Mouse (Mus musculus): Measurements from ENCODE around the gene Gpc6. TPM values are rescaled to one million over a fixed set of nuclear protein-coding genes. Genes with fewer than 3 reads are reported as not detected.
A peak's percentile ranks its signal among the peaks of the same experiment; 100 is the strongest.

Gene Gpc6
- polyA plus RNA-seq, 1 experiment from 2014 or later: 24.6 TPM

GRCm38 (mm10) chr14:117784960-117785359 lies 859.8 kb downstream of the Gpc6 start:
- WGBS: 63% methylated on average over 9 of the region's 9 CpGs
- H3K4me3 ChIP-seq (replicated peaks): no peak overlapping the region
- H3K9ac ChIP-seq (replicated peaks): no peak overlapping the region
- no peak overlapping the region for H3K4me2 ChIP-seq
- 0 out of 2 replicates have a peak, but pooled peaks have one; percentile 51 for ATAC-seq (ENCODE audit: low FRiP score)
- H3K4me1 ChIP-seq: peaks cover 23% of the 10 kb centered on the region
- no peak overlapping the region for H3K27ac ChIP-seq (replicated peaks)
- H3K27me3 ChIP-seq (replicated peaks): no peaks in the 10 kb centered on the region
- no peaks in the 10 kb centered on the region for H3K9me3 ChIP-seq (replicated peaks)
- no peaks in the 10 kb centered on the region for H3K36me3 ChIP-seq

GRCm38 (mm10) chr14:117785507-117786085 lies 860.5 kb downstream of the Gpc6 start:
- no peak for ATAC-seq (ENCODE audit: low FRiP score)
- Histone ChIP-seq H3K27me3 (replicated peaks) (no peaks in the 10 kb centered on the region), H3K4me1 (peaks cover 23% of the 10 kb centered on the region), H3K27ac (replicated peaks) (no peak overlapping the region), H3K36me3 (no peaks in the 10 kb centered on the region), H3K9me3 (replicated peaks) (no peaks in the 10 kb centered on the region), H3K4me2 (no peak overlapping the region), H3K4me3 (replicated peaks) (no peak overlapping the region), H3K9ac (replicated peaks) (no peak overlapping the region)
- 62% methylated on average over 15 of the region's 15 CpGs for WGBS

GRCm38 (mm10) chr14:117786647-117787046 lies 861.5 kb downstream of the Gpc6 start:
- H3K4me3 ChIP-seq (replicated peaks): no peak overlapping the region
- no peak for ATAC-seq (ENCODE audit: low FRiP score)
- no peaks in the 10 kb centered on the region for H3K27me3 ChIP-seq (replicated peaks)
- peaks cover 23% of the 10 kb centered on the region for H3K4me1 ChIP-seq
- no peak overlapping the region for H3K9ac ChIP-seq (replicated peaks)
- H3K27ac ChIP-seq (replicated peaks): no peak overlapping the region
- no peaks in the 10 kb centered on the region for H3K36me3 ChIP-seq
- H3K9me3 ChIP-seq (replicated peaks): no peaks in the 10 kb centered on the region
- H3K4me2 ChIP-seq: no peak overlapping the region
- 61% methylated on average over 7 of the region's 7 CpGs for WGBS

GRCm38 (mm10) chr14:117794874-117795273 lies 869.8 kb downstream of the Gpc6 start:
- no peaks in the 10 kb centered on the region for H3K27me3 ChIP-seq (replicated peaks)
- H3K36me3 ChIP-seq: no peaks in the 10 kb centered on the region
- H3K4me3 ChIP-seq (replicated peaks): no peak overlapping the region
- no peak overlapping the region for H3K9ac ChIP-seq (replicated peaks)
- no peak overlapping the region for H3K4me2 ChIP-seq
- no peaks in the 10 kb centered on the region for H3K9me3 ChIP-seq (replicated peaks)
- H3K4me1 ChIP-seq: no peaks in the 10 kb centered on the region
- no peak for ATAC-seq (ENCODE audit: low FRiP score)
- WGBS: 50% methylated on average over 2 of the region's 2 CpGs
- no peak overlapping the region for H3K27ac ChIP-seq (replicated peaks)

GRCm38 (mm10) chr14:117796661-117797060 lies 871.5 kb downstream of the Gpc6 start:
- Histone ChIP-seq H3K9ac (replicated peaks) (no peak overlapping the region), H3K4me3 (replicated peaks) (no peak overlapping the region), H3K27ac (replicated peaks) (no peak overlapping the region), H3K9me3 (replicated peaks) (no peaks in the 10 kb centered on the region), H3K36me3 (no peaks in the 10 kb centered on the region), H3K27me3 (replicated peaks) (no peaks in the 10 kb centered on the region), H3K4me2 (no peak overlapping the region), H3K4me1 (no peaks in the 10 kb centered on the region)
- 69% methylated on average over 5 of the region's 5 CpGs for WGBS
- ATAC-seq (ENCODE audit: low FRiP score): no peak

GRCm38 (mm10) chr14:117800399-117800798 lies 875.3 kb downstream of the Gpc6 start:
- no peak for ATAC-seq (ENCODE audit: low FRiP score)
- Histone ChIP-seq H3K36me3 (no peaks in the 10 kb centered on the region), H3K27me3 (replicated peaks) (no peaks in the 10 kb centered on the region), H3K27ac (replicated peaks) (no peak overlapping the region), H3K9me3 (replicated peaks) (no peaks in the 10 kb centered on the region), H3K4me1 (no peaks in the 10 kb centered on the region; the same call in 1 of the 2 replicates), H3K9ac (replicated peaks) (no peak overlapping the region), H3K4me3 (replicated peaks) (no peak overlapping the region), H3K4me2 (no peak overlapping the region)
- 61% methylated on average over 5 of the region's 5 CpGs for WGBS

- Histone ChIP-seq H3K27me3 (replicated peaks) (no peaks in the 10 kb centered on the region), H3K4me1 (peaks cover 18% of the 10 kb centered on the region), H3K4me3 (replicated peaks) (no peak overlapping the region), H3K9ac (replicated peaks) (no peak overlapping the region), H3K27ac (replicated peaks) (no peak overlapping the region), H3K36me3 (no peaks in the 10 kb centered on the region), H3K9me3 (replicated peaks) (no peaks in the 10 kb centered on the region), H3K4me2 (no peak overlapping the region)
- 93% methylated on average over 4 of the region's 4 CpGs for WGBS
- ATAC-seq (ENCODE audit: low FRiP score): no peak
Measured at GRCm38 (mm10) chr14:117807846-117808245, 882.7 kb downstream of the Gpc6 start.

GRCm38 (mm10) chr14:117808326-117808725 lies 883.2 kb downstream of the Gpc6 start:
- no peak for ATAC-seq (ENCODE audit: low FRiP score)
- H3K27me3 ChIP-seq (replicated peaks): no peaks in the 10 kb centered on the region
- no peak overlapping the region for H3K4me3 ChIP-seq (replicated peaks)
- WGBS: 90% methylated on average over 2 of the region's 2 CpGs
- H3K36me3 ChIP-seq: no peaks in the 10 kb centered on the region
- no peak overlapping the region for H3K4me2 ChIP-seq
- no peak overlapping the region for H3K9ac ChIP-seq (replicated peaks)
- no peak overlapping the region for H3K27ac ChIP-seq (replicated peaks)
- peaks cover 18% of the 10 kb centered on the region for H3K4me1 ChIP-seq
- no peaks in the 10 kb centered on the region for H3K9me3 ChIP-seq (replicated peaks)

- peak; percentile 61 for ATAC-seq (ENCODE audit: low FRiP score)
- no peak overlapping the region for H3K9ac ChIP-seq (replicated peaks)
- H3K4me1 ChIP-seq: peaks cover 21% of the 10 kb centered on the region
- no peak overlapping the region for H3K4me3 ChIP-seq (replicated peaks)
- no peaks in the 10 kb centered on the region for H3K27me3 ChIP-seq (replicated peaks)
- WGBS: 50% methylated on average over 15 of the region's 15 CpGs
- H3K36me3 ChIP-seq: no peaks in the 10 kb centered on the region
- H3K9me3 ChIP-seq (replicated peaks): no peaks in the 10 kb centered on the region
- H3K27ac ChIP-seq (replicated peaks): no peak overlapping the region
- H3K4me2 ChIP-seq: no peak overlapping the region
Measured at GRCm38 (mm10) chr14:117810321-117811270, 885.5 kb downstream of the Gpc6 start.

- WGBS: 67% methylated on average over 3 of the region's 3 CpGs
- ATAC-seq (ENCODE audit: low FRiP score): no peak
- no peak overlapping the region for H3K4me3 ChIP-seq (replicated peaks)
Measured at GRCm38 (mm10) chr14:117813473-117813872, 888.4 kb downstream of the Gpc6 start.

GRCm38 (mm10) chr14:117816008-117816407 lies 890.9 kb downstream of the Gpc6 start:
- no peaks in the 10 kb centered on the region for H3K36me3 ChIP-seq
- no peaks in the 10 kb centered on the region for H3K27me3 ChIP-seq (replicated peaks)
- no peak overlapping the region for H3K27ac ChIP-seq (replicated peaks)
- H3K9me3 ChIP-seq (replicated peaks): no peaks in the 10 kb centered on the region
- no peak overlapping the region for H3K4me3 ChIP-seq (replicated peaks)
- 94% methylated on average over 9 of the region's 9 CpGs for WGBS
- H3K4me1 ChIP-seq: peaks cover 9% of the 10 kb centered on the region
- H3K4me2 ChIP-seq: no peak overlapping the region
- no peak for ATAC-seq (ENCODE audit: low FRiP score)
- H3K9ac ChIP-seq (replicated peaks): no peak overlapping the region

More at GRCm38 (mm10) chr14:117813473-117813872, 888.4 kb downstream of the Gpc6 start:
- H3K9me3 ChIP-seq (replicated peaks): no peaks in the 10 kb centered on the region
- no peak overlapping the region for H3K27ac ChIP-seq (replicated peaks)
- H3K9ac ChIP-seq (replicated peaks): no peak overlapping the region
- no peak overlapping the region for H3K4me2 ChIP-seq
- peaks cover 21% of the 10 kb centered on the region for H3K4me1 ChIP-seq
- H3K36me3 ChIP-seq: no peaks in the 10 kb centered on the region
- H3K27me3 ChIP-seq (replicated peaks): no peaks in the 10 kb centered on the region

GRCm38 (mm10) chr14:117816706-117817105 lies 891.6 kb downstream of the Gpc6 start:
- no peak for ATAC-seq (ENCODE audit: low FRiP score)

More at GRCm38 (mm10) chr14:117816706-117817105, 891.6 kb downstream of the Gpc6 start:
- Histone ChIP-seq H3K27me3 (replicated peaks) (no peaks in the 10 kb centered on the region), H3K4me2 (no peak overlapping the region), H3K9ac (replicated peaks) (no peak overlapping the region), H3K27ac (replicated peaks) (no peak overlapping the region), H3K36me3 (no peaks in the 10 kb centered on the region), H3K9me3 (replicated peaks) (no peaks in the 10 kb centered on the region), H3K4me1 (peaks cover 3% of the 10 kb centered on the region), H3K4me3 (replicated peaks) (no peak overlapping the region)
- WGBS: 83% methylated on average over 3 of the region's 3 CpGs
